Mouse (Mus musculus) right cerebral cortex, adult 18-20 months (tissue): ENCODE measurements at regions not wholly inside any gene's neighbourhood (a gene's known extent, or its start where the extent isn't known, plus 50 kb on each side); places are given as distances from the start of the nearest gene placed in this dataset.
A peak's percentile ranks its signal among the peaks of the same experiment; 100 is the strongest.

Experiments
- DNase-seq: peaks from one replicate; pipeline ENCODE4 v3.0.0; 2022; ENCODE audit warnings: mixed read lengths

GRCm38 (mm10) chr15:39998063-39998462, 136.1 kb upstream of the 9330182O14Rik start:
- DNase-seq: no peak

GRCm38 (mm10) chr15:40000022-40000421, 134.1 kb upstream of the 9330182O14Rik start:
- no peak for DNase-seq

DNA sequence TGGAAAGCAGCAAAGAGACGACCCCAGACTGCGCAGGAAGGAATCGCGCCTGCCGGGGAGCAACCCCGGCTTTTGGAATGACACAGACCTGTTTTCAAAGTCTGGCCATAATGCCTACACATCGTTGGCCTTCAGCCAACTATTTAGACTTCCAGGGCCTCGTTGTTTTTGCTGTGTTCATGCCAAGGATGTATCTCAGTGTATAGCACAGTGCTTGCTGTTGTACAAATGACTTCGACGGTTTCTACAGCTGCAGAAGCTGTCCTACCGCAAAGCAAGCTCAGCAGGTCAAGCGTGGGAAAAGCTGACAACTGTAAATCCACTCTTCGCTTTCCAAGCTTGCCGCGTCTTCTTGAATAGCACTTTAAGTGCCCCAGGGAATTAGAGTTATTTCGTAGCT, 129.1 kb upstream of the 9330182O14Rik start:
- DNase-seq: no peak

DNA sequence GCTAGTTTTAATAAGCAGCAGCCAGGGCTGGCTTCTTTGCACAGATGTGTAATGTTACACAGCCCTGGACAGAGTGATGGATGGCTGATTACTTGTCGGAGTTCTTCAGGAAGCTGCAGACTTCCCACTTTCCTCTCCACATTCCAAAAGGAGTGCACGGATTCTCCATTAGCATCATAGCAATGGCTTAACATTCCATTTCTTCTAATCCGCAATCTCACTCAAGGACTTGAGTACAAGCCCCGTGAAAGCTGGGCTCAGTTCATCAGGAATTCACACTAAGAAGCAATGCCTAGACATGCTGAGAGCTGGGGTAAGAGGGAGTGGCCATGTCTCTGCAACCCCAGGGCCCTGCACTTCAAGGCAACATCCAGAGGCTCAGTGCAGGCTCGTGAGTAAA, 126.3 kb upstream of the 9330182O14Rik start:
- DNase-seq: no peak

GRCm38 (mm10) chr15:40013833-40014232, 120.3 kb upstream of the 9330182O14Rik start:
- no peak for DNase-seq

- no peak for DNase-seq
Observed at GRCm38 (mm10) chr15:40017019-40017418, 117.1 kb upstream of the 9330182O14Rik start.

DNA sequence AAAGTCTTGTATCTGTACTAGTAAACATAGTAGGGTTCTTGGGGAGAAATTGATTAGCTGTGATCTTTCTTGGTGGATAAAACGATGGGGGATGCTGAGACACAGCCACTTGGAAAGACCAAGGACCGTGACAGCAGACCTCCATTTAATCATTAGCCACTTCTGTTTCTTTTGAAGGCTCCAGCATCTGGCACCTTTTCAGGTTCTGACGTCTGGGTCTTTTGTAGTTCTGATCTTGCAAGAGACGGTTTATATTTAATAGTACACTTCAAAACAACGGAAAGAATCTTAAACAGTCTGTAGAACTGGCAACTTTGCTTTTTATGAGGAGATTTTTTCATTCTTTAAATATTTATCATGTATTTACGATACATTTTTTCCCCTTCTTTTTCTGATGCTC, 116.6 kb upstream of the 9330182O14Rik start:
- no peak for DNase-seq

- no peak for DNase-seq
Observed at GRCm38 (mm10) chr15:40018047-40018791, 115.9 kb upstream of the 9330182O14Rik start.

DNA sequence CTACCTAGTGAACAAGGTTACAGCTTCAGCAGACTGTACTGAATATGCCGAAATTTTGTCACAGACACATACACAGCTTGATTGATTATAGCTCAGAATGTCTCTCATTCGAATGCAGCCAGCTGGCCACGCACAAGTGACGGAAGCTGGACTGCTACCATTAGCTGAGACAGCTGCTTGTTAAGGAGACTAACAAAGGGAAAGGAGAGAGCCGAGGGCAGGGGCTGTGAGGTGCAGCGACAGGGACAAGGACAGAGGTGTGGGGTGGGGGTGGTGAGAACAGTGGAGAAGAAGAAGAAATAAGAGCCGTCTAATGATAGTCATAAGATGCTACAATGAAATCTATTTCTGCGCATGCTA, 115.4 kb upstream of the 9330182O14Rik start:
- DNase-seq: no peak

GRCm38 (mm10) chr15:40019226-40019625, 114.9 kb upstream of the 9330182O14Rik start:
- DNase-seq: no peak

DNA sequence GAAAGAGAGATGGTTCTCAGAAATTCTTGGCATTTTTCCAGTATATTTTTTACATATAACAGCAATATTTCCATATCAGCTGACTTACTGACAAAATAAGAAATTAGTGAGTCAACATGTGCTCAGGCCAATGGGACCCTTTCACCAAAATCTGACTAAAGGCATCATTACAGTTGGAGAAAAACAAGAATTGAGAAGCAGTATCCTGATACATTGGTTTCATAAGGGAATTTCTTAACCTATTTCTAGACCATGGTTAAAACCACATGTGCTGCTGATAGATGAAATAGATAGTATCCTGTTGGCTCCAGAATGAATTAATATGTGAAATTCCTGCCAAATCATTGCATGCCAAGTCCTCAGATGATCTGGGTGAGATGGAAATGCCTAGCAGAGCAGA, 114.1 kb upstream of the 9330182O14Rik start:
- DNase-seq: no peak

- no peak for DNase-seq
Observed at GRCm38 (mm10) chr15:40020646-40021045, 113.5 kb upstream of the 9330182O14Rik start.

GRCm38 (mm10) chr15:40023195-40023594, 111.0 kb upstream of the 9330182O14Rik start:
- DNase-seq: no peak

- DNase-seq: no peak
Observed at GRCm38 (mm10) chr15:40032088-40032487, 102.1 kb upstream of the 9330182O14Rik start.

DNA sequence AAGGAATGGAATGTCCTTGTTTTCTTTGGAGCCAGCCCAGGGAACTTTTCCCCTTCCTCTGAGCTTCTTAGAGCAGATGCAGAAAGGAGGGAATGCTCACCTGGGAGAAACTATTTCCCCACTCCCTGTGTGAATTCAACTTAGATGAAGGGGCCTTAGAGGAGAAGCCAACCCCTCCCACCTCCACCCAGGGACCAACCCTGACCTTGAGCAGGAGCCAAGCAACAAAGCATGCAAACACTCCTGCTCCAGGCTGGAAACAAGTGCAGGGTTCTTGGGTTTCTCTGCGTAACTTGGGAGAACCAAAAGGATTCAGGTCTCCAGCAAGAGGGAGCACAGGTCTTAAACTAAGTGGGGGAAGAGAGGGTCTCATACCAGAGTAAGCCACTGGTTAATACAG, 98.0 kb upstream of the 9330182O14Rik start:
- DNase-seq: no peak

- peak; percentile 79 for DNase-seq
Observed at GRCm38 (mm10) chr15:40037266-40037665, 96.9 kb upstream of the 9330182O14Rik start.

GRCm38 (mm10) chr15:40046219-40046618, 87.9 kb upstream of the 9330182O14Rik start:
- DNase-seq: no peak

GRCm38 (mm10) chr15:40047100-40047499, 87.1 kb upstream of the 9330182O14Rik start:
- no peak for DNase-seq

- DNase-seq: no peak
Observed at GRCm38 (mm10) chr15:40068051-40068450, 66.1 kb upstream of the 9330182O14Rik start.

- peak; percentile 39 for DNase-seq
Observed at GRCm38 (mm10) chr15:40075334-40075893, 58.8 kb upstream of the 9330182O14Rik start.

DNA sequence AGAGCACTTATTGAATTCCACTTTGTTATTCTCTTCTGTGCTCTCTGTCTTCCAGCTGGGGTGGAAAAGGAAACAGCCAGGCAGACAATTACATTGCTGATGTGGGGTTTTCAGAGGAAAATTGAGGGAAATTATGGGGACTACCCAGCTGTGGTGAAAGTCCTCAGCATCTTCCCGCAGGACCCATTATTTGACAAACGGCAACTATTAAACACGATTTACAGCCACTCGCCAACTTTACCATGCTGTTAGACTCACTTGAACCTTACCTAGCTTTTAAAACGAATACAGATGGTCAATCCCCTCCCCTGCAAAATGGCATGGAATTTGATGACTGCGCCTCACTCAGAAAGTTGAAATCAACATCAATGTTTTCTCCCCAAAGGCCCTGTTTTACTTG, 54.3 kb upstream of the 9330182O14Rik start:
- DNase-seq: no peak
